Mouse (Mus musculus): ENCODE measurements around the gene Gm20773. TPM values are rescaled to one million over a fixed set of nuclear protein-coding genes. Genes with fewer than 3 reads are reported as not detected.

Gm20773 gene
- polyA plus RNA-seq (2012; fragmentation: generic; extraction: Trizol), result not detected

DNA sequence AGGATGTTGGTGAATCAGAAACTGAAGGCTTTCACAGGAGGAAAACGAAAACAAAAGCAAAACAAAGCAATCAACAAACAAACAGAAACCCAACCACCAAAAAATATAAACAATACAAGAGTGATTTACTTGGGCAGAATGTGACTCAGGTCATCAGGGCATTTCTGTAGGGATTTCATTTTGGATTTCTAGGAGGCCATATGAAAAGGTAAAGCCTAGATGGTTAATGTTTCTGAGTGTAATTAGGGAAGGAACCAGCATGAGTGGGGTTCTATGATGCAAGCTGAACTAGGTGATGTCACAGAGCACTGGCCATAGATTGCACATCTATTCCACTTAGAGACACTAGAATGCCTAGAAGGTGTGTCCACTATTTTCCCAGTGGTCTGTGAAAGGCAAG, at the start of gene Gm20773:
TSS of gene Gm20773 (plus strand) at position 301 of the 400 bp plus-strand sequence.

DNA sequence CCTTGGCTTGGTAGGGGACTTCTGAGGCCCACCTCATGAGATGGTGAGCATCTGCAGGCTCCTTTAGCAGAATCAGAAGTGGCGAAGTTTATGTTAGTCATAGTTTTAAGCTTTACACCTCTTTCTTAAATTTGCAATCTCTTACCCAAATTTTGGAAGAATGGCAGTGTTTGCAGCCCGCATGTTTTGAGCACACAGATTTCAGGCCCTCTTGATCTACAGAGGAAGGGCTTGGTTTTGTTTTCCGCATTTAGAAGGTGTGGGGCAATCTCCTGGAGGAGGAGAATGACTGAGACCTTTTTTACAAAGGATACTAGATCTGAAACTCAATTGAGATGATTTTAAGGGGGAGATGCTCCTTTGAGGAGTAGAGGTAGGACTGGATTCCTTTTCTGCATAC, 28.3 kb upstream of the Gm20773 start, which contains the start of gene Gm21866:
TSS of gene Gm21866 (minus strand) at position 101 of the 400 bp plus-strand sequence.

Other genes starting within 250 kb of the Gm20773 start
- gene Gm21440, start 241.6 kb upstream of the Gm20773 start, polyA plus RNA-seq (2012; fragmentation: generic; extraction: Trizol), result not detected
- gene Gm21454, start 241.6 kb upstream of the Gm20773 start, polyA plus RNA-seq (2012; fragmentation: generic; extraction: Trizol), result not detected
- not detected for gene Gm21725, start 145.0 kb upstream of the Gm20773 start, polyA plus RNA-seq (2012; fragmentation: generic; extraction: Trizol)
- not detected for gene Gm21866, start 28.4 kb upstream of the Gm20773 start, polyA plus RNA-seq (2012; fragmentation: generic; extraction: Trizol)